Mouse (Mus musculus): ENCODE data around the gene Cdk13. TPM values are rescaled to one million over a fixed set of nuclear protein-coding genes. Genes with fewer than 3 reads are reported as not detected.

The Cdk13 gene
- total and polyA plus RNA-seq, 2 experiments from 2014 or later = 10.9 to 101 TPM

DNA sequence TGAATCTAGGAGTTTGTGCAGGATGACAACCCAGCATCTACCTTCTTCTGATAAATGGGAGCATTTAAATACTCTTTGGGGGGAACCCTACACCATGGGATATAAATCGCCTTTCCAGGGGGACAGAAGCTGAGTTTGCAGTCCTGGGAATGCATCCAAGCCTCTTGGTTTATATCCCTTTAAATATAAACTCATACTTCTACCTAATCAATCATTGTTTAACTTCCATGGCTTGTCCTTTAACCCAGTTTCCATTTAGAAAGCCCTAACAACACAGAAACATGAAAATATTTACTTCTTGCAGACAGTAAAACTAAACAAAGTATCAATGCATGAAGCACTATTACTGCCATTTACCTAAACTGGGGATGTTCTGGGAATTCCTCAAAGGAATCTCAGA lies 113.5 kb downstream of the Cdk13 start:
- Histone ChIP-seq H3K4me3 (ENCODE audit: low read depth, low read length) (no peak overlapping the region), H3K27me3 (ENCODE audit: insufficient read depth, low read length) (no peaks in the 10 kb centered on the region), H3K27ac (ENCODE audit: low read depth, low read length) (no peak overlapping the region), H3K4me2 (ENCODE audit: low read depth, low read length, poor library complexity, severe bottlenecking) (no peak overlapping the region), H3K9ac (replicated peaks; ENCODE audit: low read length, poor library complexity, severe bottlenecking) (no peak overlapping the region), H3K36me3 (ENCODE audit: insufficient read depth, low read length) (no peaks in the 10 kb centered on the region), H3K4me1 (ENCODE audit: insufficient read depth, low read length) (no peaks in the 10 kb centered on the region), H3K9me3 (ENCODE audit: low read length) (no peaks in the 10 kb centered on the region)
- WGBS = 71% methylated on average over 1 of the region's 1 CpGs
- no peak for ATAC-seq (ENCODE audit: low FRiP score)
- TF ChIP-seq CTCF (IDR thresholded peaks at IDR 0.05) = no peak
- no peak for DNase-seq (ENCODE audit: low spot score)

DNA sequence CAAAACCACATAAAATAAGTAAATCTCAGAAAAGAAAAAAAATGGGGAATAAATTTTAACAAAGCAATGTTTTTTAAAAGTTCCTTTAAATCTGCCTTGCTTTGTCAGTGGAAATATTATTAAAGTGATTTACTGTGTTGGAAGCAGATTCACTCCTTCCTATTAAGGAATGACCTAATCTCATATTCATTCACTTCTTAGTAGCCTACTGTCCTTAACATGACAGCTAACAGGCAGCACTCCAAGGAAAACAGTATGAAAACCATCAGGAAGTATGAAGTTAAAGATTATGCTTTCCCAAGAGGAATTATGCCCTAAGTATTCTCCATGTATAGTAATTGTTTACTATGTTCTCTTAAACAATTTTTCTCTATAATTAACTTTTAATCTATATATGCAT lies 114.2 kb downstream of the Cdk13 start:
- Histone ChIP-seq H3K9me3 (ENCODE audit: low read length) (no peaks in the 10 kb centered on the region), H3K36me3 (ENCODE audit: insufficient read depth, low read length) (no peaks in the 10 kb centered on the region), H3K4me2 (ENCODE audit: low read depth, low read length, poor library complexity, severe bottlenecking) (no peak overlapping the region), H3K4me1 (ENCODE audit: insufficient read depth, low read length) (no peaks in the 10 kb centered on the region), H3K9ac (replicated peaks; ENCODE audit: low read length, poor library complexity, severe bottlenecking) (no peak overlapping the region), H3K4me3 (ENCODE audit: low read depth, low read length) (no peak overlapping the region), H3K27me3 (ENCODE audit: insufficient read depth, low read length) (no peaks in the 10 kb centered on the region), H3K27ac (ENCODE audit: low read depth, low read length) (no peak overlapping the region)
- no peak for TF ChIP-seq CTCF (IDR thresholded peaks at IDR 0.05)
- DNase-seq (ENCODE audit: low spot score) (no peak), ATAC-seq (ENCODE audit: low FRiP score) (no peak)

DNA sequence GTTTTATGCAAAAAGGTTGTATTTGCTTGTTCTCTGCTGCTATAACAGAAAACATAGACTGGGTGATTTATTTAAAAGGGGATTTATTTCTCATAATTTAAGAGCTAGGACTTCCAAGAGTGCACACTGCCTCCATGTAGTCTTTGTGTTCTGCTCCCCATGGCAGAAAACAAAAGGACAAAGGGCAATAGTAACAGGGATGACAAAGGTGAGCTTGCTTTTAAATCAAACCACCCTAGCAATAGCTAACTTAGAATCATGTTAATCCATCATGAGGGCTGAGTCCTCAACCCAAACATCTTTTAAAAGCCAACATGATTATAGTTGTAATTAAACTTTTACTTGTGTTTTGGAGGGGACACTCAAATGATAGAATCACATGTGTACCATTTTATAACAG lies 115.4 kb downstream of the Cdk13 start:
- no peak overlapping the region for H3K9ac ChIP-seq (replicated peaks; ENCODE audit: low read length, poor library complexity, severe bottlenecking)
- no peak overlapping the region for H3K4me2 ChIP-seq (ENCODE audit: low read depth, low read length, poor library complexity, severe bottlenecking)
- ATAC-seq (ENCODE audit: low FRiP score) (no peak), DNase-seq (ENCODE audit: low spot score) (no peak)
- TF ChIP-seq CTCF (IDR thresholded peaks at IDR 0.05) = no peak
- no peaks in the 10 kb centered on the region for H3K9me3 ChIP-seq (ENCODE audit: low read length)
- H3K4me1 ChIP-seq (ENCODE audit: insufficient read depth, low read length) = no peaks in the 10 kb centered on the region
- no peaks in the 10 kb centered on the region for H3K27me3 ChIP-seq (ENCODE audit: insufficient read depth, low read length)
- no peak overlapping the region for H3K4me3 ChIP-seq (ENCODE audit: low read depth, low read length)
- H3K27ac ChIP-seq (ENCODE audit: low read depth, low read length) = no peak overlapping the region
- H3K36me3 ChIP-seq (ENCODE audit: insufficient read depth, low read length) = no peaks in the 10 kb centered on the region

DNA sequence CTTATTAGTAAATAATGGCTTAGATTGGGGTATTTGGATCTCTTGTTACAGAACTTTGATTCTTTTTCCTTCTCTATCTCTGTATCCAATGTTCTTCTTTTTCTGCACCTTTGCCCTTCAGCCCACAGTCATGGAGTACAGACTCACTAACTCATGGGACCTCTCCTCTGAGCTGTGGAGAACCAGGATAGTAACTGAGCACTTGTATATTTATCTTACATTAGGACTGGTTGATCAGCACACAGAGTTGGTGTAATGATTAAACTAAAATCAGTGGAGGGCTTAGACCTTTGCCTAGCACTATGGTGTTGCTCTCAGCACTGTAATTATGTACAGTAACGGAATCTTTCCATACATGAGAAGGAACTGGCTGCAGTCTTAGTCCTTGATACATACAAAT lies 133.8 kb downstream of the Cdk13 start:
- ATAC-seq (ENCODE audit: low FRiP score) = no peak
- Histone ChIP-seq H3K36me3 (ENCODE audit: insufficient read depth, low read length) (no peaks in the 10 kb centered on the region), H3K27me3 (ENCODE audit: insufficient read depth, low read length) (no peaks in the 10 kb centered on the region), H3K4me1 (ENCODE audit: insufficient read depth, low read length) (no peaks in the 10 kb centered on the region), H3K9ac (replicated peaks; ENCODE audit: low read length, poor library complexity, severe bottlenecking) (no peak overlapping the region), H3K9me3 (ENCODE audit: low read length) (no peaks in the 10 kb centered on the region), H3K4me2 (ENCODE audit: low read depth, low read length, poor library complexity, severe bottlenecking) (no peak overlapping the region), H3K4me3 (ENCODE audit: low read depth, low read length) (no peak overlapping the region), H3K27ac (ENCODE audit: low read depth, low read length) (no peak overlapping the region)
- DNase-seq (ENCODE audit: low spot score) = no peak
- 79% methylated on average over 1 of the region's 1 CpGs for whole genome bisulfite sequencing
- TF ChIP-seq CTCF (IDR thresholded peaks at IDR 0.05) = no peak

DNA sequence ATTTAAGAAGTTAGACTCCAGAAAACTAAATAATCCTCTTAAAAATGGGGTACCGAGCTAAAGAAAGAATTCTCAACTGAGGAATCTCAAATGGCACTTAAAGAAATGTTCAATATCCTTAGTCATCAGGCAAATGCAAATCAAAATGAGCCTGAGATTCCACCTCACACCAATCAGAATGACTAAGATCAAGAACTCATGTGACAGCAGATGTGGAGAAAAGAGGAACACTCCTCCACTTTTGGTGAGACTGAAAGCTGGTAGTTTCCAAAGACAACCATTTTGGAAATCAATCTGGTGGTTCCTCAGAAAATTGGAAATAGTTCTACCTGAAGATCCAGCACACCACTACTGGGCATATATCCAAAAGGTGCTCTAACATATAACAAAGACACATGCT lies 137.5 kb downstream of the Cdk13 start:
- no peaks in the 10 kb centered on the region for H3K9me3 ChIP-seq (ENCODE audit: low read length)
- H3K9ac ChIP-seq (replicated peaks; ENCODE audit: low read length, poor library complexity, severe bottlenecking) = no peak overlapping the region
- H3K27me3 ChIP-seq (ENCODE audit: insufficient read depth, low read length) = no peaks in the 10 kb centered on the region
- H3K27ac ChIP-seq (ENCODE audit: low read depth, low read length) = no peak overlapping the region
- H3K36me3 ChIP-seq (ENCODE audit: insufficient read depth, low read length) = no peaks in the 10 kb centered on the region
- DNase-seq (ENCODE audit: low spot score) = no peak
- H3K4me2 ChIP-seq (ENCODE audit: low read depth, low read length, poor library complexity, severe bottlenecking) = no peak overlapping the region
- WGBS = 96% methylated on average over 1 of the region's 1 CpGs
- H3K4me3 ChIP-seq (ENCODE audit: low read depth, low read length) = no peak overlapping the region
- no peaks in the 10 kb centered on the region for H3K4me1 ChIP-seq (ENCODE audit: insufficient read depth, low read length)
- ATAC-seq (ENCODE audit: low FRiP score) = no peak
- TF ChIP-seq CTCF (IDR thresholded peaks at IDR 0.05) = no peak

MicroRNAs encoded within 50 kb of the gene (microRNA counts, 519-probe panel; counts per million panel counts)
- microRNA mmu-miR-466i = 528 counts per million, percentile 58 among the panel's probes with 10 or more counts

Small RNA genes within 50 kb of the gene (microRNA-seq; reads per million reads assigned to microRNA genes)
- gene Mir466i (ENCODE audit: borderline number of aligned reads) = not detected

Other genes starting within 250 kb of the Cdk13 start
- gene Mplkip, start 109.9 kb downstream of the Cdk13 start, total RNA-seq (2014; rRNA removed) = 18.1 and 19.9 TPM in 2 replicates
- 27.3 and 28.3 TPM in 2 replicates for gene Mplkip, start 109.9 kb downstream of the Cdk13 start, polyA plus RNA-seq (2015; fragmentation: Nextera tagmentation; extraction: Ambion mirVana)
- 1.4 and 1.5 TPM in 2 replicates for gene Sugct, start 109.5 kb downstream of the Cdk13 start, total RNA-seq (2014; rRNA removed)
- gene Sugct, start 109.5 kb downstream of the Cdk13 start, polyA plus RNA-seq (2015; fragmentation: Nextera tagmentation; extraction: Ambion mirVana) = 2.0 and 2.9 TPM in 2 replicates
- gene Rala, start 139.1 kb upstream of the Cdk13 start, total RNA-seq (2014; rRNA removed) = 94.8 and 94.9 TPM in 2 replicates
- 233 and 257 TPM in 2 replicates for gene Rala, start 139.1 kb upstream of the Cdk13 start, polyA plus RNA-seq (2015; fragmentation: Nextera tagmentation; extraction: Ambion mirVana)
- gene Yae1d1, start 188.3 kb upstream of the Cdk13 start, total RNA-seq (2014; rRNA removed) = 16.7 and 22.7 TPM in 2 replicates
- 58.4 and 62.6 TPM in 2 replicates for gene Yae1d1, start 188.3 kb upstream of the Cdk13 start, polyA plus RNA-seq (2015; fragmentation: Nextera tagmentation; extraction: Ambion mirVana)

Measured in midbrain, postnatal 0 days (tissue).